Mouse (Mus musculus): ENCODE data around the gene Capn2.

Capn2 gene

DNA sequence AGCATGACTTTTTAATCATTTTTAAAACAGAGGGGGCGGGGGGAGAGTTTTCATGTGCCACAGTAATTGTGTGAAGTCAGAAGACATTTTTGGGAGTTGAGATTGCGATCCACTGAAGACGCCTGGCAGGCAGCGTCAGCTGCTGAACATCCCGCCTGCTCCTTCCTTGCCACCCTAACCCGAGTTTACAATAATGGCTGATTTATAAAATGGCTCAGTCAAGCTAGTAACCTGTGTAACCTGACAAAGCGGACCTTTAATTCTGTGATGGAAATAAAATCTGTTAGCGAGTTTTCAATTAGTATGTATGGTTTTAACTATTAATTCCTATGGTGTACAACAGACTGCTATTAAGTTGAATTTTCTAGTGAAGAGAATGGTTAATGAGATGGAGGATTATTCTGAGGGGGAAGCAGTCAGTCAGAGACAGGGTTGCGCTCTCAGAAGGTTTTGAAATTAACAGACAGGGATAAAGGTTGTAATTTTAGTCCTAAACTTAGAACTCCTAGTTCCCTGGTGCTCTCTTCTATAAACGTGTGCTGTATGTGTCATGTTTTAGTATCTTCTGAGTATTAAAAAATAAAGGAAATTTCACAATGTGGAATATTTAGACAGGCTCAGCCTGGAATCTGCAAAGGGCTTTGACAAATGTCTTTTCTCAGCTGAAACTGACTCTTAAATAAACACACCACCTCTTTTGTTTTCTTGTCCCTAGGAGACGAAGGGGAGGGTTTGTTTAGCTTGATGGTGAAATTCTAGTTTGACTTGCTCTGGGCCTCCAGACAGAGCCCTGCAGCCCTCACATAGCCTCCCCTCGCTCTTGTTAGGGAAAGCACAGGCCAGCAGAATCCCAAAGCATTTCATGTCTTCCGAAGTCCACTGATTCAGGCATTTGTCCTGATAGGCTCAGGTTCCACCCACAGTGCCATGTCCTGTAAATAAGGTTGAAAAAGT, 56.8 kb downstream of the Capn2 start:
- no peak for DNase-seq

DNA sequence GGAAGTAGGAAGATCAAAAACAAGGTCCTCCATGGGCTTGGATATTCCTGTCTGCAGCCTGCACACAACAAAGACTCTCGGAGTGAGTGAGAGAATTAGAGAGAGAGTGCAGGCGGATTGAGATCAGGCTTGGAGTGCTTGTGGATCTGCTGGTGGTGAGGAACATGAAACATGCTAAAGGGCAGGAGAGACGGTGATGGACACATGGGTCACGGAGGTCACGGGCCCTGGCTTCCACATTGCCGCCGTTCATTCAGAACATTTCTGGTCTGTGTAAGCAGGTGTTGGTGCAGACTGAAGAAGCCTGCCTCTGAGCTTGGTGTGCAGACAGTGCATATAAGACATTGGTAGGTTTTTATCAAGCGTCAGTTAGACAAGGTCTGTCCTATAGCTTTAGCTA, 58.0 kb downstream of the Capn2 start:
- DNase-seq = no peak

DNA sequence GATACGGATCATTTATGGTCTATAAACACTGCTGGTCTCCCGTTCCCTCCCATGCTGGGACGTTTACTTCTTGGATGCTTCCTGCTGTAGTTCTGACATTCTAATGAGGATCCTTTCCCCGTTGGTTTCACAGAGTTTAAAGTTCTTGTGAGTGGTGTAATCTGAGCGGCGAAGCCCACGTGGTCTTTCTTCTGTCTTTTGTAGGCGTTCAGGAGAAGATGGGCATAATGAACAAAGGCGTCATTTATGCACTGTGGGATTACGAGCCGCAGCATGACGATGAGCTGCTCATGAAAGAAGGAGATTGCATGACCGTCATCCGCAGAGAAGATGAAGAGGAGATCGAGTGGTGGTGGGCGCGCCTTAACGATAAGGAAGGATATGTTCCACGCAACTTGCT, 58.9 kb downstream of the Capn2 start:
- DNase-seq = no peak

DNA sequence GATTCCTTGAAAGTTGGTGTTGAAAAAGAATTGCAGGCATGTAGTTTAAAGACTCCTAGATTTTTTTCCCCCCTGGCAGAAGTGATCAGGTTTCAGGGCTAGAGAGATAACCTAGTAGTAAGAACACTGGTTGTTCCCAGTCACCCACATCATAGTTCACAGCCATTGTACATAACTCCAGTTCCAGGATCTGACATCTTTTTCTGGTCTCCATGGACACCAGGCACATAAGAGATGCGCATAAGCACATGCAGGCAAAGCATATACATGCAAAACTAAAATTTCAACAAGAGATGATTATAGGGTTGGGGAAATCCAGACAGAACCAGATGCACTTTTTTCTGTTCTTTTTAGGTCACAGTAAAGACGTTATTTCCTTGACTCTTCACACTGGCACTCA, 62.3 kb downstream of the Capn2 start:
- DNase-seq = no peak

DNA sequence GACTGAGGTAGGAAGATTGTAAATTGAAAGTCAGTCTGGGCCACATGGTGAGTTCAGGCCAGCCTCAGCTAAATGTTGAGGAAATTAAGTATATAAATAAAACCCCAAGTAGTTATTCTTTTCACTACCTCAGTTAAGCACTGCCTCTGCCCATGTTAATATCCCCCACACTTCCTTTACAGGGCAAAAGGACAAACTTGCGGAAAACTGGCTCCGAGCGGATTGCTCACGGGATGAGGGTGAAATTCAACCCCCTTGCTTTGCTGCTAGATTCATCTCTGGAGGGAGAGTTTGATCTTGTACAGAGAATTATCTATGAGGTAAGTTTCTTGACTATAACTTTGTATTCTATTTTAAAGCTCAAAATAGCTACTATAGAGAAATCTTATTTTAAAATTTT, 64.9 kb downstream of the Capn2 start:
- no peak for DNase-seq

DNA sequence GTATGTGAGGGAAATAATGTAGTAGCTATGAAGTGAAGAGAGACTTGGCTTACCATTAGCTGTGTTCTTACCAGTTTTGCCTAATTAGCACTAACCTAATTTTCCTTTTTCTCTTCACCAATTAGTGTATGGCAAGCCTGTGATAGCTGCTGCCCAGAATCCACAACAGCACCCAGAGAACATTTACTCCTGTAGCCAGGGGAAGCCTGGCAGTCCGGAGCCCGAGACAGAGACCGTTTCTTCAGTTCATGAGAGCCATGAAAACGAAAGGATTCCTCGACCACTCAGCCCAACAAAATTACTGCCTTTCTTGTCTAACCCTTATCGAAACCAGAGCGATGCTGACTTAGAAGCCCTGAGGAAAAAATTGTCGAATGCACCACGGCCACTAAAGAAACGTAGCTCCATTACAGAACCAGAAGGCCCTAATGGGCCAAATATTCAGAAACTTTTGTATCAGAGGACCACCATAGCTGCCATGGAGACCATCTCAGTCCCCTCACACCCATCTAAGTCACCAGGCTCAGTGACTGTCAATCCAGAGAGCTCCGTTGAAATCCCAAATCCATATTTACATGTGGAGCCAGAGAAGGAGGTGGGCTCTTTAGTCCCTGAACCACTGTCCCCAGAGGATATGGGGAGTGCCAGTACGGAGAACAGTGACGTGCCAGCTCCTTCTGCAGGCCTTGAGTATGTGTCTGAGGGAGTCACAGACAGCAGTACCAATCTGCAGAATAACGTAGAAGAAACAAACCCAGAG, 69.0 kb downstream of the Capn2 start:
- no peak for DNase-seq

DNA sequence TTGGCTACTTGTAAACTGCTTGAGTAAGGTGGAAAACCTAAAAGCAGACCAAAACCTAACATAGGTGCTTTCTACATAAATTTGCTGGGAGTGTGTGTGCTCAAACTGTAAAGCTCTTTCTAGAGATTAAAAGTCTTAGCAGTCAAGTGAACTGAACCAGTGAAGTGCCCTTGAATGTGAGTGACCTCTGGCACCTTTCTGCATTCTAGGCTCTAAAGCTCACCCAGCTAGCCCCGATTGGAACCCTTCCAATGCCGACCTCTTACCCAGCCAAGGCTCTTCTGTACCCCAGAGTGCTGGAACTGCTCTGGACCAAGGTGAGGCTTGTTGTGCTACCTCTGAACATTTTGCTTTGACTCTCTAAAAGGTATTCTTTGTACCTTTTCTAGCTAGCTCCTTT, 73.3 kb downstream of the Capn2 start:
- DNase-seq = no peak

DNA sequence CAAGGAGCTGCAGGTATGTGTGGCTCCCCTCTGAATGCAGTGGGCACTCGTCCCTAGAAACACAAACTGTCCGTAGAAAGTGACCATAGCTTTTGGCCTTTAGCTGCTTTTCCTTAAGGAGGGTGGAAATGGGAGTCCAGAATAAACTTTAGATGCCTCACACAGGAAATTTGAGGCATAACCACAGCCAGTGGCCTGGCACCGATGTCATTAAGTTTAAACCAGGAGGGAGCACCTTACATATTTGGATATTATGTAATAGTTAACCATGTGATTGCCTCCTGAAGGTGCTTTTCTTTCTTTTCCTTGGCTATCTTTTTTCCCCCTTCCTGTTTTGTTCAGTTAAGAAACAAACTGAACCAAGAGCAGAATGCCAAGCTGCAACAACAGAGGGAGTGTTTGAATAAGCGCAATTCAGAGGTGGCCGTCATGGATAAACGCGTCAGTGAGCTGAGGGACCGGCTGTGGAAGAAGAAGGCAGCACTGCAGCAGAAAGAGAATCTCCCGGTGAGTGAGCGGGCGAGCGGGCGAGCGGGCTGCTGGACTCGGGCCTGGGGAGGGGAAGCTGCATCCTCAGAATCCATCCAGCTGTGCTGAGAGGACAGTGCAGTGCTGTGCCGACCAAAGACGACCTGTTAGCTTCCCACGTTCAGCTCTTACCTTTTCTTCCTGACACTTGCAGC, 75.5 kb downstream of the Capn2 start:
- no peak for DNase-seq

DNA sequence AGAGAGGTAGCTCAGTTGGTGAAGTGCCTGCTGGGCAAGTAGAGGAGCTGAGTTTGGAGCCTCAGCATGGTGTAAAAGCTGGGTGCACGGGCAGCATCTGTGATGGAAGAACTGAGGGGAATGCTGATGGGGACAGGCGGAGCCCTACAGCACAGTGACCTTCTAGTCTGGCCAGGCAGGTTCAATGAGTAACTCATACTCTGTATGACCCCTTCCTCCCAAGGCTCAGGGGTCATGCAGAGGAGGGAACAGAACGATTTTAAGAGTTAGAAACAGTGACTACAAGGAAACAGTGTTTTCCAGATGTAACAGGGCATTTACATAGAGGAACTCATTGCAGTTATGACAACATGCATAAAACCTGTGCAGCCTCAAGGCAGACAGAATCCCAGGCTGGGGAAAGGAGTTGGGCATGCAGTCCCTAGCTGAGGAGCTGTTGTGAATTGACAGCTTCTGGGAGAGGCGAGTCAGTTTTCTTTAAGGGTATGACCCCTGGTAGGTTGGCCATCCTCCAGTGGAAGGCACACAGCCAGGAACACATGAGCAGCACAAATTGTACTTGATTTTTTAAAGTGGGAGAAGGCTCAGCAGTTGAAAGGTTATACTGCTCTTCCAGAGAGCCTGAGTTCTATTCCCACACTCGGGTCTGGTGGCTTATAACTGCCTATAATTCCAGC, 77.7 kb downstream of the Capn2 start:
- no peak for DNase-seq

DNA sequence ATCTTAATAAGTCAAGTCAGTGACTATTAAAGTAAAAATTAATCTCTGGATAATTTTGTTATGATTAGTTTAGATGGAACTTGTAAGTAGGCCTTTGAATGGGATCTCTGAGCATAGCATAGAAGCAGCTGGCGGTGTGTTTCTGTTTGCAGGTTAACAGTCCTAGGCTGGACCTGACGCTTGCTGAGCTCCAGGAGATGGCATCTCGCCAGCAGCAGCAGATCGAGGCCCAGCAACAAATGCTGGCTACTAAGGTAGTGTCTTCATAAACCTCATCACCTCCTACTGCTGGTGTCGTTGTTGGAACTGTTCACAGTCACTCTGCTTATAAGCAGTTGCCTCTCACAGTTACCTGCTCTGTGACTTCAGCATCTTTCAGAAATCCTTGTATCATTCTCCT, 80.7 kb downstream of the Capn2 start:
- no peak for DNase-seq

DNA sequence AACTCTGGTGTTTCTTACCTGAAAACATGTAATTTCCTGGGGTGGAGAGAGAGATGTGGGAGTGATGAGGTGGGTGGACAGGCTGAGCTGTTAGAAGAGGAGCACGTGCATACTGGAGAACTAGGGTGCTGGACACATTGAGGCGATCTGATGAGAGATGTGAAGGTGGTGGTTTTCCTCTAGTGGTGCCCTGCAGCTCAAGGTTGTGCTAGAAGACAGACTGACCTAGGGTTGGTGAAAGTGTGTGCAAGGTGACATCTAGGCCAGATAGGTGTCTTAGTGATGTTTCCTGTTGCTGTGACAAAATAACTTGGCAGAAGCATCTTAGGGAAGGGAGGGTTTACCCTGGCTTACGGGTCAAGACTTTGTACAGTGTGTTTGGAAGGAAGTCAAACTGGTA, 85.3 kb downstream of the Capn2 start:
- DNase-seq = no peak

DNA sequence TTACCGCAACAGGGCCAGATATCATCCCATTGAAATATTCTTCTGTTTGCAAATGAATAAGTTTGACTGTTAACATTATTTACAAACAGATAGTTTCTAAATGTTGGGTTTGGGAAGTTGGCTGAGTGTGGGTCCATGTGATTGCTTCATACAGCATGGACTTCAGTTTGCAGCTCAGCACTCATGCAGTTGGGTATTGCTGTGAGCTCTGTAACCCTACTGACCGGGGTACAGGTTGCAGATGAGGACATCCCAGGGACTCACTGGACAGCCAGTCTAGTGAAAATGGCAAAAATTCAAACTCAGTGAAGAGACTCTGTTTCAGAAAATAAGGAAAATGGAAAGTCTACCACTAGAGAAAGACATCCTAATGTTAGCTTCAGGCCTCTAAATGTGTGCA, 86.7 kb downstream of the Capn2 start:
- DNase-seq = no peak

DNA sequence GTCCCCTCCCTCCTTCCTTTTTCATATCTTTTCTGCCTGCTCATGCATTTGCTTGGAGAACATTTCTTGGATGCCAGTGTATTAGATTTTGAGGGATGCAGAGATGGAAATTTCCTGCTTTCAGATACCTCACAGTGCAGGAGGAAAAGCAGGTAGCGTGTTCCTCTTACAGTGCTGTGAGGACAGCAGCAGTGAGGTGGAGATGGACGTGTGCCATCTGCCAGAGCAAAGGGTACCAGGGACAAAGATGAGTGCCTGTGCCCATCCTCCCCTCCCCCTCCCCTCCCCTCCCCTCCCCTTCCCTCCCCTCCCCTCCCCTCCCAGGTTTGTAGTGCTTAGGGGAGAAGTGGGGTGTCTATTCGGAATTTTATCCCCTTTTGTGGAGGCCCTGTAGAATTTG, 87.6 kb downstream of the Capn2 start:
- DNase-seq = no peak

DNA sequence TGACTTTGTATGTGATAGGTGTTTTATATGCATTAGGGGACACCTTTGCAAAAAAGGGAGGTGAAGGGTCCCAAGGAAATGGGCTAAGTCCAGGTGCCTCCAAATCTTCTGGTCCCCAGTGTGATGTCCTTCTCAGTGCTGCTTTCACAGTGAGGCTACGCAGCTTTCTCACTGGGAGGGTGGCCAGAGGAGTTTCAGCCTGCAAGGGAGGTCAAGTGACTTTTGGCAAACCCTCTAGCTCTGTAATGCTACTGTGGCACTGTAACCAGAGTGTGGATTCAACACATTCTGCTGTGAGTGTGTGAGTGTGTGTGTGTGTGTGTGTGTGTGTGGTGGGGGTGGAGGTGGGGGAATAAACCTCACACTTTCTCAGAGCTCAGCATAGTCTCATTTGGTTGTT, 90.0 kb downstream of the Capn2 start:
- no peak for DNase-seq

DNA sequence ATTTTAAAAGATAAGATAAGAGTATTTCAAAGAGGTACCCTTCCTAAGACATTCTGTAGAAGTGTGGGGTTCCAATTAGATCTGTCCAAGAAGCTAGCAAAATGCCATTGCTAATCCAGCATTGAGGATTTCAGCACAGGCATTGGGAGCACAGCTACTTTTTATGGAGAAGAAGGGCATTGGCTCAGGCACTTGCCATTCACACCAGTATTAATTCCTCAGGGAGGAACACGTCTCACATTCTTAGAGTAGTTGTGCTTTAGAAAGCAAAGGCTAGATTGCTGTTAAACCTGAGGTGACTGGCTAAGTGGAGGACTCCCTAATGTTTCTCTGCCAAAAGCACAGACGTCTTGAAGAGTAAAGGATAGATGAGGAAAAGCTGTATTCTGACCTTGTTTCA, 91.0 kb downstream of the Capn2 start:
- no peak for DNase-seq

DNA sequence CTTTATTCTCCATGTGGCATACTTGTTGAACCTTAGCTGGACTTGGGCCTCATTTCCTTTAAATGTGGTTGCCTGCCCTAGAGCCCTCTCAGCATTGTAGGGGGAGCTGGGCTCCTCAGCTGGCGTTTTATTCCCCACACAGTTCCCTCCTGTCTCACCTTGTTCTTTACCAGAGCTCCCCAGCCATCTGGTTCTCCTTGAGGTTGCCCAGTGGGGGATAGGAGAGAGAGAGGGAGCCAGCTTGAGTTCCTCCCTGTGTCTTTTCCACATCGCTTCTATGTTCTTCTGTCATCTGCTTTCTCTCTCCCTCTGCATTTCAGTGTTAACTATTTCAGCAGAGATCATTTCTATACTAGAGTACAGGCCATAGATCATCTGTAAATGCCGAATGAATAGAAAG, 92.2 kb downstream of the Capn2 start:
- DNase-seq = no peak

DNA sequence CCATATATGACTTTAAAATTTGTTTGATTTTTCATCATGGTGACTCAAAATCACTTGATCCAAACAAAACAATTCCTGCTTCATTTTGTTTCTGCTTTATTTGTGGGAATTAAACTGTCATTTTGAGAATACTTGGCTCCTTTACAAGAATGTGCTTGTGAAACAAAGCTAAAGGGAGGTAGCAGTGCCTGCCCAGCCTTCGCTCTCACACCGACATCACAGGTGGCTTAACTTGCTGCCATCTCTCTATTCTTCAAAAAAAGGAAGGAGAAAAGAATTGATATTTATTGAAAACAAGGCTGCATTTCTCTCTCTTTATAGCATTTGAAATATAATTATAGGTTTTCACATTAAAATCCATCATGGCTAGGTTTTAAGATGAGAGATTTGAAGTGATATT, 93.1 kb downstream of the Capn2 start:
- no peak for DNase-seq

DNA sequence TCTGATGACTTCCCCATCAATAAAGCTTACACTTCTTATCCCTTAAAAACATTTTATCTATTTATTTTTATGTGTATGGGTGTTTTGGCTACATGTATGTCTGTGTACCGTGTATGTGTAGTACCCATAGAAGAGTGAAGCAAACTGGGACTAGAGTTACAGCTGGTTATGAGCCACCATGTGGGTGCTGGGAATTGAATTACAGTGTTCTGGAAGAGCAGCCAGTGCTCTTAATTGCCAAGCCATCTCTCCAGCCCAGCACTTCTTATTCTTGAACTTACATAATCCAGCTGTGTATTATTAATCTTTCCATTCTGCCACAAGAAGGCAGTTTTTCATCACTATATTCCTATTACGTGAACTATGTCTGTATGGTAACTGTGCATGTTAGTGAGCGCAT, 97.9 kb downstream of the Capn2 start:
- no peak for DNase-seq
